Mouse (Mus musculus): ENCODE data around the gene Hsdl2. TPM values are rescaled to one million over a fixed set of nuclear protein-coding genes. Genes with fewer than 3 reads are reported as not detected.

Hsdl2 gene
- total RNA-seq, 2 experiments from 2014 or later = 253 to 276 TPM

DNA sequence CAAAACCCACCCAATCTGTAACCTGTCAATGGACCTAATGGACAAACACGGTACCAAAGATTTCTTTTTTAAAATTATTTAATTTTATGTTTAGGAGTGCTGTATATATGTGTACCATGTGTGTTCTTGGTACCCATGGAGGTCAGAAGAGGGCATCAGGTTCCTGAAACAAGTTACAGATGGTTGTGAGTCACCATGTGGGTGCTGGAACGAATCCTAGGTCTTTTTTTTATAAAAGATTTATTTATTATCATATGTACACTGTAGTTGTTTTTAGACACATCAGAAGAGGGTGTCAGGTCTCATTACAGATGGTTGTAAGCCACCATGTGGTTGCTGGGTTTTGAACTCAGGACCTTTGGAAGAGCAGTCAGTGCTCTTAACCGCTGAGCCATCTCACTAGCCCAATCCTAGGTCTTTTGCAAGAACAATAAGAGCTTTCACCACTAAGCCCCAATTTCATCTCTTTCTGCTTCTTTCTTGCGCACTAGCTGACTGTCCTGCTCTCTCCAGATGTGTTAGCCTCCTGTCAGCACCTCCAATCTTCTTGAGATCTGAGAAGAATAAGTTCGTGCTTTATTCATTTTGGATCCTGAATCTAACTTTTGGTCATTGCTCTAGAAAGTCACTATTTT, 38.4 kb downstream of the Hsdl2 start:
- intact Hi-C loops (cut with DNase I) = loop anchor here (5.0 kb wide), 2 partner anchors 233 to 253 kb away; no protein-coding TSS in a partner anchor
- no peak for DNase-seq

DNA sequence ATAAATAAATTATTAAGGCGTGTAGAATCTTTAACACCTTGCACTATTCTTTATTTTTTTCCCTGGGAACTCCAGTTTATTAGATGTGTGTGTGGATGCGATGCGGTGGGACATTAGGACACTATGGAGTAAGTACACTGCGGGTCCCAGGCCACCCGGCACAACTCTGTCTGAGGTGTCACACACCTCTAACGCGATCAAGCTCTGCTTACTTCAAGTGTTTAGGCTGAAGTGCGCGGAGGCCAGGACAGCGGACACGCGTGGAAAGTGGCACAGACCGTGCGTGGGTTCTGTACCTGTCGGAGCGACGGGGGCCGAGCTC, 44.3 kb downstream of the Hsdl2 start:
- intact Hi-C loops (cut with DNase I) = loop anchor here (5.0 kb wide), 1 partner anchor 137 kb away; no protein-coding TSS in a partner anchor
- DNase-seq = no peak

DNA sequence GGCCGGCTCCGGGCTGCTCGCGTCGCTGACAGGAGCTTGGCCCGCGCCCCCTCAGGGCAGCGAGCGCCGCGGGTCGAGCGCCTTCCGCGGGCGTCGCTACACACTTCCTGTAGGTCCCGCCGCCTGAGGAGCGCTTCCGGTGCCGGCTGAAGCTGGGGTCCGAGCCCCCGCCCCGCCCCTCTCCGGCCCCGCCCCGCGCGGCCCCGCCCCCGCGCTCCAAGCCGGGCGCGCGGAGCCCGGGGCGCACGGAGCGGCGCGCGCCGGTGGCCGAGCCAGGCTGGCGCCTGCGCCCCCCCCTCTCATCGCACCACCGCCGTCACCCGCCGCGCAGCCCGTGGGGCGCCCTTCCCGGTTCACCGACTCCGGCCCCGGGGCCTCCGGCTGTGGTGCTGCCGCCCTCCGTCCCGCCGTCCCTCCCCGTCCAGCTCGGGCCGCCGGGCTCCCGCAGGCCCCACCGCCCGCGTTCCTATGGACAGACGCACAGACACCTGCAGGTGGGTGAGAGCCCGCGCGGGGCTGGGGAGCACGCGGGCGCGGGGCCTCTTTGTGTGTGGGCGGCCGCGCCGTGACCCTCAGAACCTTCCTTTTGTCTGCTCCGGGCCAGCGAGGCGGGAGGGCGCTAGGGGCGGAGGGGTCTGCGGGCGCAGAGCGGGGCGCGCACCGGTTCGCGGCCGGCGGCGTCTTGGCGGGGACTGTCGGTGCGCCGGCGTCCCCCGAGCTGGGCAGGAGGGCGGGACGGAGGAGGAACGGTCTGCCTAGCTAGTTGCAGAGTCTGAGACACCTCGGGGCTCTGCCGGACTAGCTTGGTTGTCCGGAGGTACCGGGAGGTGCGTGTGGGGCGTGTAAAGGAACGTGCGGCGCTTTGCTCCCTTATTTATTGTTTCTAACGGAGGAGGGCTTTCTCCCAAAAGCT, 44.9 kb downstream of the Hsdl2 start, which contains the start of gene E130308A19Rik:
E130308A19Rik (plus strand) TSS at position 214 of the 913 bp plus-strand sequence.
- DNase-seq = peak; percentile 78 to 83
- intact Hi-C loops (cut with DNase I) = loop anchor here (2.0 to 5.0 kb wide), 2 partner anchors 136 to 157 kb away; no protein-coding TSS in a partner anchor

DNA sequence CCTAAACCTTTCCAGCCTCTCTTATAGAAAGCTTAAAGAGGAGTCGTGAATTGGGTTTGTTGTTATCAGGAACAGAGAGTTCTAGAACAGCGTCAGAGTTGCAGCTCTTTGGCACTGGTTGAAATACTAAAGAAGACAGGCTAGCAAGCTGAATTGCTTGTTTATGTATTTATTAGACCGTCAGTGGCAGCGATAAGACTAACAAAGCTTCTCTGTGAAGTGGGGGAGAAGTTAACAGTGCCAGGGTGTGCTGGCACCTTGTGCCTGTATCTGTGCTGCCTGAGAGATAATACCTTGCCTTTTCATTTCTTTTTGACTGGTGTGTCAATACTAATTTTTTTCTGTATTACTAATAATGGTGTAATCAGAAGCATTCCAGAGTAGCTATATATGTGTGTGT, 46.9 kb downstream of the Hsdl2 start:
- intact Hi-C loops (cut with DNase I) = loop anchor here (5.0 kb wide), 1 partner anchor 134 kb away; no protein-coding TSS in a partner anchor

DNA sequence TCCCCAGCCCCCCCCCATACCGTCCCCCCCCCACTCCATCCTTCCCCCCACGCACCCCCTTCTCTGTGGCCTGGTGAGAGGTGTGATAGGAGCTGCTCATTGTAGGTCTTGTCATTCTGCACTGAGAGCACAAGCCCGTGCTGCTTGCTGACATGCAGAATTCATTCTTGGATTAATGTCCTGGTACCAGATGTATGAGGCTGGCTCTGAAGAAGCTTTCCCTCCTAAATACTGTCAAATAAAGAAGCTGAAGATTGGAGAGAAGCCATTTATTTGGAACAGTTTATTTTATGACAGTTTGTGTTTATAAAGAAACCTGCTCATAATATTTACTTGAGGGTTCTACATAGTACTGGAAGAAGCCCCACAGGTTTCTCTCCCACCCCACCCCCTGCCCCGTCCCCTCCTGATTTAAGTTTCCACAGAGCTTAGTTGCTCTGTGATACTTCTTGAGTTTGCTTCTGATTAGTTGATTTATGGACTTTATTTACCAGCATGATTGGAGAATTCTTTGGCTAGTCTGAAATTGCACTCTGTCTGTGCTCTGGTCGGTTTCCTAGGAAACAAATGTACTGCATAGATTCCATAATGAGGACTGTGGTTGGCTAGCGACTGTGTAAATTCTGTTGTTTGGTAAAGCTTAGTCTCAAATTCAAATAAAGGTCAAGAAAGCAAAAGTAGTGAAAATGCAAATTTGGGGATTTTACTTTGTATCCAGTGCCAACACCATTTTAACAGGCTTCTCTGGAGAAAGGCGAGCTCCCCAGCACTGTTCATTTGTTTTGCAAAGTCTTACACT, 47.9 kb downstream of the Hsdl2 start:
- intact Hi-C loops (cut with DNase I) = loop anchor here (5.0 kb wide), 1 partner anchor 133 kb away; no protein-coding TSS in a partner anchor

More for the DNA sequence above, 46.9 kb downstream of the Hsdl2 start:
- no peak for DNase-seq

DNA sequence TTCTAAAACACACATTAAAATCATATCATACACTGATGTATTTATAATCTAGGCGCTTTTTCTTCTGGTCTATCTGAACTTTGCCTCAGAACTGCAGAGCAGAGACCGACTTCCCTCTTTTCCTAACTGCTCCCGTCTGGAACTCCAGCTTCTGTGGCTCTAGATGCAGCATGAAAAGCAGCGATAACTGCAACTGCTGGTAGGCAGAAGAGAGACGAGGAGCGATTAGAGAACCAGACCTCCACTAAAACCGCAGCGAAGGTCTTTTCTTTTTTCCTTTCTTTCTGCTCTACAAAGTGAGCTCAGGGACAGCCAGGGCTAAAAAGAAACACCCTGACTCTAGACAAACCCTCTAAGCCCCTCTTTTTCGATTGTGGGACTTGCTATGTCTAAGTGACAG, 48.8 kb downstream of the Hsdl2 start:
- intact Hi-C loops (cut with DNase I) = no loop called here

More for the DNA sequence above, 47.9 kb downstream of the Hsdl2 start:
- DNase-seq = no peak

DNA sequence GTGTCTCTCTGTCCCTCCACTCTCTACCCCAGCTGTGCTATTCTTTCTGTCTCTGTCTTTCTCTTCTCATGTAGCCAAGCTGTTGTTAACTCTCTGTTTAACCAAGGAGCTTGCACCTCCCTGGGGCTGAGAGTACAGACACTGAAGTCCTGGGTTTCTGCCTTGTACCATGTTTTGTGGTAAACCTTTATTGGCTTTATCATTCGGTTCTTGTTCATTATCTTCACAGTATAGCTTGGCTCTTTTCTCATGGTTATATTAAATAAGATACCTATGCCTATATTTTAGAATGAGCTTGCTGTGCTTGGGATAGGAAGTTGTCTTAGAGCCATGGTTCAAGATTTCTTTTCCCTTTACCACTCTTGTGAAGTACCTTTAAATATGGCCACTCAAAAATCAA, 53.2 kb downstream of the Hsdl2 start:
- no peak for DNase-seq
- intact Hi-C loops (cut with DNase I) = no loop called here

More for the DNA sequence above, 48.8 kb downstream of the Hsdl2 start:
- no peak for DNase-seq

DNA sequence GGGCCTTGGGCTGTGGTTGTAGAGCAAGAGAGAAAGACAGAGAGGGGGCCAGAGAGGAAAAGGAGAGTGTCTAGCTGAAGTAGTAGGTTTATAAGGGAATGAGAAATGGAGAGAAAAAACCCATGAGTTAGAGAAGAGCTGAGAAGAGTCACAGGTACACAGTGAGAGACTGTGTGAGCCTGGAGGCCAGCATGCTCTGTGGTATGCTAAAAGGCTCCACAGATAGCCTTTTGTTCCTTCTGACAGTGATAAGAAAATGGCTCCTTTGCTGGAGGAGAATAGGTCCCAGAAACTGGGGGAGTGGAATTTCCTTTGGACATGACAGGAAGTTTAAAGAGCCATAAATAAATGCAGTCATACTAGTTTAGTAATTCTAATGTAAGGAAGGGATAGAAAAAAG, 57.8 kb downstream of the Hsdl2 start:
- DNase-seq = no peak
- intact Hi-C loops (cut with DNase I) = no loop called here

DNA sequence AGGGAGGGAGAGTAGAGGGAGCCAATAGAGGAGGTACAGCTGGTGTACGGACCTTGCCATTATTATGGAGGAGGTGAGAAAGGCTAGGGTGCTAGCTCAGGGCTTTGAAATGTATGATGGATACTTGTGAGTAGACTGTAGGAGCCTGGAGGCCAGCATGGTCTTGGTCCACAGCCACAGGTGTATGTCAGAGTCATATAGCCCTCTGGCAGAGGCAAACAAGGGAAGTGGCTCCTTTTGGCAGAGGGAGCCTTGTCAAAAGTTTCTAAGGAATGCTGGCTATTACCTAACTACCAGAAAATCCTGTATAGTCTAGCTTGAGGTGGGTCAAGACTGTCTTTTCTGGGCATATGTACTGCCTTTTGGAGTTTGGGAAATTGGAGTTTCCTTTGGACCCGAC, 59.4 kb downstream of the Hsdl2 start:
- DNase-seq = no peak

DNA sequence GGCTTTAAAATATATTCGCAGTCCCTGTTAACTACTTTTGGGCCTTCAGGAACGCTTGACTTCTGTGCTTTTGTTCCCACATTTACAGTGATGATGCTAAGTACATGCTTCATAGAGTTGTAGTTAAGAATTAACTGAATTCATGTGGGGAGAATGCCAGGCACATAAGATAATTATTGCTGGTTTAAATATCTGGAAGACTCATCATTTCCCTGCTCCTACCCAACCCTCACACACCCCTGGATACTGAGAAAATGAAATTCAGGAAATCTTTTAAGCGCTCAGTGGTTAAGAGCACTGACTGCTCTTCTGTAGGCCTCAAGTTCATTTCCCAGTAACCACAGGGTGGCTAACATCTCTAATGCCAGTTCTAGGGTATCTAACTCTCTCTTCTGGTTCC, 60.7 kb downstream of the Hsdl2 start:
- intact Hi-C loops (cut with DNase I) = no loop called here
- DNase-seq = no peak

More for the DNA sequence above, 59.4 kb downstream of the Hsdl2 start:
- intact Hi-C loops (cut with DNase I) = no loop called here

DNA sequence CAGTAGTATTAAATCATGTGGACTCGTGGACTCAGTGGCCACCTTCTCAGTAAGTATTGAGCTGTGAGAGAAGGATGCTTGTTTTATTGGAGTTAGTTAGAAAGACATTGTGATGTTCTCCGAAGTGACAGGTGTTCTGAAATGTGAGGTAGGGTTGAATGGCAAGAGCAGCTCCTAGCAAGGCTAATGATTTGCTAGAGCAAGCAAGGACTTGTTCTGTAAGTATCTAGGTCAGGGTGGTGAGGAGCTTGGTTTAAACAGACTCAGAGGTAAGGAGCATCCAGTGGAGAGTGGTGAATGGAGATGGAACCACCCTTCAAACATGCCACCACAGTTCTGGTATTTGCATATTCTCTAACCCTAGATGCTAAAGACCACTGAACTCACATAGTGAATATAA, 61.3 kb downstream of the Hsdl2 start:
- intact Hi-C loops (cut with DNase I) = no loop called here

DNA sequence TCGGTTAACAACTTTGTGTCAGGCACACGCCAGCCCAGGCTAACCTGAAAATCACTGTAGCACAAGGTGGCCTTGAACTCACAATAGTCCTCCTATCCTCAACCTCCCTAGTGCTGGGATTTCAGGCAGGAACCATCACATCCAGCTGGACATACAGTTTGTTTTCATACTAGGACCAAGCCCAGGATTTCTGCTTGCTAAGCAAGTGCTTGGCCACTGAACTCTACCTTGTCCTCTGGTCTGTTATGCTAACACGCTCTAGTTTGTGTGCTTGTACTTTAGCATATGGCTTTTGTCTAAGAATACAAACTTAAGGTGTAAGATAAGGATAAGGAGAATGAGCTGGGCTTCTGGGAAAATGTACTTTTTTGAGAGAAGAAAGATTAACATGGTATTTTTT, 63.1 kb downstream of the Hsdl2 start:
- no peak for DNase-seq
- intact Hi-C loops (cut with DNase I) = no loop called here

More for the DNA sequence above, 61.3 kb downstream of the Hsdl2 start:
- DNase-seq = no peak

DNA sequence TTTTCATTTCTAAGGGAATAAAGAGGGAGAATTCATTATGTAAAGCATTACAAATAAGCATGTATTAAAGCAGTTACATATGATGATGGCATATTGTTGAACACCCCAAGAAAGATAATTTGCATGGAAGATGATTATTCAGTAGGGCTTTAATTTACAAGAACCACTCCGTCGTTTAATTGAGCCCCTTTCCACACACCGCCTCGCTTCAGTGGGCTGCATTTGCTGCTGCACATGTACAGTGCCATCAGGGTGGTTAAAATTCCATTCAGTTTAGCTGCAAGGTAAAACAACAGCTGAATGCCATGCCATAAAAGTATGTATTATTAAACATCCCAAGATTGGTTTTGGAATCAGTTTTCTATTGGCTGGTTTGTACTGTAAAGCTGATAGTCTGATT, 63.6 kb downstream of the Hsdl2 start:
- no peak for DNase-seq
- intact Hi-C loops (cut with DNase I) = no loop called here

DNA sequence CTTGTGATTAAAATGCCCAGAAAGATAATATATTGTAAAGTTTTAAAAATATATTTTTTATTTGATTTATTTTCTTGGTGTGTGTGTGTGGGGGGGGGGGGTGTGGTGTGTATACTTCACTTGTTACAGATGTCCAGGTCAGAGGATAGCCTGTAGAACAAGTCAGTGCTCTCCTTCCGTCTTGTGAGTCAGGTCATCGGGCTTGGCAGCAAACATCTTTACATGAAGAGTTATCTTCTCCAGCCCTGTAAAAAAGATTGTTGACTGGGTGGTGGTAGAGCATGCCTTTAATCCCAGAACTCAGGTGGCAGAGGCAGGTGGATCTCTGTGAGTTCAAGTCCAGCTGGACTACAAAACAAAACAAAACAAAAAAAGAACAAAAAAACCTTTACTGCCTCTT, 64.2 kb downstream of the Hsdl2 start:
- intact Hi-C loops (cut with DNase I) = no loop called here
- no peak for DNase-seq

DNA sequence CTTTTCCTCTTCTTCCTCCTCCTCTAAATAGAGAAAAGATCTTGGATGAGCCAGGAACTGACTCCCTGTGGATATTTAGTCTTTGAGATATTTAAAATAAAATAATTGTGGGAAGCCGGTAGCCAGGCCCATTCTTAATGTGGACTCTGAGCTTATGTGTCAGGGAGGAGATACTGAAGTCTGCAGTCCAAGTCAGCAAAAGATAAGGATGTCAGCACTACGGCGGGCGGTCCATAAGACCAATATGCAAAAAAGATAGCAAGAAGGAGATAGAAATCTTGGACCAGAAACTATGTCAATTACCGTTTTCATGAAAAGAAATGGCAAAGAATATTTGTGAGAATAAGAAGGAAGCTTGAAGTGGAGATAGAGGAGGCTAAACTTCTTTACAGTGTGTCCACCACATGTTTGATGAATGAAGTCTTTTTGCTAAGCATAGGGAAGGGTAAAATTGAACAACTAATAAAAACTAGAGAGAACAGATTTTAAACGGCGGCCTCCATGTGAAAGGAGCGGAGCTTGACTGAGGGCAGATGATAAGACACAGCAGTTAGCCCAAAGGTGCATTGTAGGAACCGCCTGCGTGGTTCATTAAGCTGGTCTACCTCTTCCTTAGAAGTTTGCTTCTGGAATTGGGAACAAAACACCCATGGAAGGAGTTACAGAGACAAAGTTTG, 64.8 kb downstream of the Hsdl2 start:
- DNase-seq = no peak

DNA sequence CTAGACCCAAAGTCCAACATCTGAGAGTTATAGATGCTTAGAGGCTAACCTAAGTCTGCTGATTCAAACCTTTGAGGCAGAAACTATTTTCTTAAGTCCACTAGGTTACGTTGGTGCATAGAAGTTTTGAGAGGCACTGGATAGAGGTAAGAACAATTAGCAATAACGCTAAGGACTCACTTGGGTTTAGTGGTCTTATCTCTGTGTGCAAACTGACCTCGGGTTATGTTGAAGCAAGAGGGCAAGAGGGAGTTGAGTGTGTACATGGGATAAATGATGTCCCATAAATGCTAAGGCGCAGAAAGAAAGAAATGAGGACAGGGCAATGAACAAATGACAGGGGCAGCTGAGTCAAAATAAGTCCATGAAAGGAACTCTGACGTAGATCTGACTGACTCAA, 67.8 kb downstream of the Hsdl2 start:
- intact Hi-C loops (cut with DNase I) = no loop called here
- no peak for DNase-seq

More for the DNA sequence above, 64.8 kb downstream of the Hsdl2 start:
- intact Hi-C loops (cut with DNase I) = no loop called here

DNA sequence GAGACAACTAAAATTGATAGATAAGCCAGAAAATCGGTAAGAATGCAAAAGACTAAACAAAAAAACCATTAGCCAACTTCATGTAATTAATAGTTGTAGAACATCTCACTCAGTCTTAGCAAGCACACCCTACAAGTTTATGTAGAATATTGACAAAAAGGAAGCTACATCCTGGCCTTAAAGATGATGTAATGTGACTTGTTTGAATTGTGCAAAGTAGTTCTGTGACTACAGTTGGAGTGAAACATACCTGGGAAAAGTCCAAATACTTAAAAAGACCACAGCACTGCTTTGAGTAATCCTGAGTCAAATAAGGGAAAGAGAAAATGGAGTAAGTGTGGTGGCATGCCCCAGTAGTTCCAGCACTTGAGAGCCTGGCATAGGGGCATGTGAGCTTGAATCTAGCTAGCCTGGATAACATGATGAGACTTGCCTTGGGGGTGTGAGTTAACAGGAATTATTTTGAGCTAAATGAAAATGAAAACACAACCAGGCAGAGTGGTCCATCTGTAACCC, 70.9 kb downstream of the Hsdl2 start:
- intact Hi-C loops (cut with DNase I) = no loop called here

DNA sequence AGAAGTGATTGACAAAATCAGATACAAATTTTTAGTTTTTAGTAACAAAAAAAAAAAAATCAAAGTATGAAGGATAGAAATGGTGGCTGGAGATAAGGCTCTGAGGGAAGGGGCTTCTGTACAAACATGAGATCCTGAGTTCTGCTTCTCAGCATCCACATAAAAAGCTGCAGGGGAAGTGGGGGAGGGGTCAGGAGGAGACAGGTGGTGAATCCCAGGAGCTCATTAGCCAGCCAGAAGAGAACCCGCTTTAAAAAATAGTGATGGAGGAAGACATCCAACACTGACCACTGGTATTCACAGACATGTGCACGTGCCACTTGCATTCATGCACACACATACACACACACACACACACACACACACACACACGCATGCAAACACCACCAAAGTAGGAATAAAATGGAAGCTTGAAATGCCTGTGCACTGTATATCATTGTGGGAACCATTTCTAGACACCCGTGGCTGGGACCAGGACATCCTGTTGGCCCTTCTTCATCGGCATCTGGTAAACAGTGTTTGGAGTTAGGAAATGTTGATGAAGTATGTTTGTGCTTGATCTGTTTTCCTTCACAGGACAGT, 74.8 kb downstream of the Hsdl2 start:
- intact Hi-C loops (cut with DNase I) = no loop called here
- no peak for DNase-seq

More for the DNA sequence above, 70.9 kb downstream of the Hsdl2 start:
- no peak for DNase-seq

DNA sequence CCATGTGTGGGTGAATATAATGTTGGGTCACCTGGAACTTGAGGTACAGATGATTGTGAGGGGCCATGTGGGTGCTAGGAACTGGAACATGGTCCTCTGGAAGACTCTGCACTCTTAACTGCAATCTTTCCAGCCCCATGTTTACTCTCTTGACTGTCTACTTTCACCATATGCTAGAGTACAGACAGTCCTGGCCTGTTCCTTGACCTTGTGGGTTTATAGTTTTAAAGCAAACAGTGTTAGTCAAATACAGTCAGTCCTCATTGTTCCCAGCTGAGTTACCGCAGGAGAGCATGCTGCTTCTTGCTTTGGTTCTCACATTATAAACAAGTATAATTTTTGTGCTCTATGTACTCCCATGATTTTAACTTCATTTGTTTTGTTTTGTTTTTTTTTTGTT, 80.8 kb downstream of the Hsdl2 start:
- intact Hi-C loops (cut with DNase I) = no loop called here
- no peak for DNase-seq

DNA sequence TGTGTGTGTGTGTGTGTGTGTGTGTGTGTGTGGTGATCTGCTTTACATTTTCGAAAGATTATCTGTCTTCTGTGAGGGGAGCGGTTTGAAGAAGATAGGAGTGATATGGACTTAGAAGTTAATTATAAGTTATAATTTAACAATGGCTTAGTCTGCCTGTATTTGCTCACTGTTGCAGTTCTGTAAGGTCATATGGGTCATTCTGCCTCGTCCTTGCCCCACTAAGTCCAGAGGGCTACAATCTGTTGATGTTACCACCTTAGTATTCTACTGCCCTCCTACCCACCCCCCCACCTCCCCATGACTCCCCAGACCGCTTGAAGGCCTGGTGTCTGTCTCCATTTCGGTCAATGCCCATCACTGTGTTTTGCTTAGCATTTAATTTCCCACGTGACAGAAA, 82.1 kb downstream of the Hsdl2 start:
- no peak for DNase-seq
- intact Hi-C loops (cut with DNase I) = no loop called here
